ENCODE assay signal across 18 mouse cellular contexts in the genomic region with DNA sequence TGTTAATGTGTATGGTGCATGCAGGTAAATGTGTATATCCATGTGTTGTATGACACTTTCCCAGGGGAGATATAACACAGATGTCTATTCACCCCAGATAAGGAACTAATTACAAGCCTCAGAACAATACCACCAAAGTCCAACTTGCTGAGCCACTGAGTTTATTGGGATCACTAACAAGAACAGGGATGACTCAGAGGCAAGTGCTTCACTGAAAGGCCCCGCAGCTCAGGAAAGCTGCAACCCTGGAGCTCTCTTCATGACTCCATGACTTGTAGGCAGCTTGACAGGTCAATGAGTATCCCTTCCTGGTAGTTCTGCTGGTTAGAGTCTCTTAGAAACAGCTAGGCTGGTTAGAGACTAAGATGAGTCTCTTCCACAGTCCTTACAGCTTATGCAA.
"Had no signal": no experiment of that assay in that cellular context is flagged by ENCODE, and none has a peak within 500 bp of the region (broad histone marks: within the 10 kb centered on the region; RNA-seq: fewer than 3 reads in every experiment).

No protein-coding gene starts in this region.

- ATAC-seq: midbrain, embryonic 15.5 days had no signal

- H3K4me1 ChIP-seq: liver, embryonic 13.5 days; midbrain, embryonic 12.5 days; neural tube, embryonic 12.5 days had no signal

- DNase-seq: kidney, adult 11 months; kidney, adult 8-10 months; kidney, postnatal 10 days; kidney, postnatal 4 days; liver, embryonic 13.5 days; lung, adult 2 months; lung, postnatal 14 days; lung, postnatal 4 days; retina, postnatal 1 day; right cerebral cortex, postnatal 4 days; spleen, adult 18-20 months; thymus, postnatal 25 days had no signal

- H3K4me3 ChIP-seq: kidney, embryonic 15.5 days; liver, embryonic 13.5 days; midbrain, embryonic 12.5 days; midbrain, embryonic 15.5 days; neural tube, embryonic 12.5 days; neural tube, embryonic 15.5 days had no signal

- H3K36me3 ChIP-seq: midbrain, embryonic 12.5 days; midbrain, embryonic 15.5 days; neural tube, embryonic 12.5 days; neural tube, embryonic 15.5 days had no signal

- H3K9me3 ChIP-seq: kidney, embryonic 15.5 days; liver, embryonic 13.5 days; midbrain, embryonic 12.5 days; midbrain, embryonic 15.5 days; neural tube, embryonic 12.5 days; neural tube, embryonic 15.5 days had no signal

- H3K9ac ChIP-seq: kidney, embryonic 15.5 days; liver, embryonic 13.5 days; midbrain, embryonic 12.5 days; midbrain, embryonic 15.5 days; neural tube, embryonic 12.5 days; neural tube, embryonic 15.5 days had no signal

- H3K4me2 ChIP-seq: kidney, embryonic 15.5 days; liver, embryonic 13.5 days; midbrain, embryonic 12.5 days; midbrain, embryonic 15.5 days; neural tube, embryonic 12.5 days; neural tube, embryonic 15.5 days had no signal

- H3K27me3 ChIP-seq: kidney, embryonic 15.5 days; liver, embryonic 13.5 days; midbrain, embryonic 12.5 days; midbrain, embryonic 15.5 days; neural tube, embryonic 12.5 days; neural tube, embryonic 15.5 days had no signal

- H3K27ac ChIP-seq: kidney, embryonic 15.5 days; liver, embryonic 13.5 days; midbrain, embryonic 12.5 days; midbrain, embryonic 15.5 days; neural tube, embryonic 12.5 days; neural tube, embryonic 15.5 days; stomach, postnatal 0 days had no signal
